Mouse (Mus musculus) megakaryocyte, embryonic 14.5 days (primary cell): ENCODE results near the gene Shc3.

Experiments used
- FLI1 ChIP-seq: IDR thresholded peaks from 2 replicates; pipeline ENCODE4 v1.6.1; 2012; ENCODE audit warnings: low read length, inconsistent platforms, mixed read lengths
- GATA1 ChIP-seq: IDR thresholded peaks from 3 replicates; pipeline ENCODE4 v1.6.1; 2012; ENCODE audit warnings: mixed read lengths, low read length, inconsistent platforms, borderline replicate concordance

- TF ChIP-seq GATA1 (no peak), FLI1 (no peak)
Observed at GRCm38 (mm10) chr13:51479826-51480225, 89.4 kb downstream of the Shc3 start.
